Comparison of ENCODE assay signal across 8 mouse cellular contexts in the genomic region with DNA sequence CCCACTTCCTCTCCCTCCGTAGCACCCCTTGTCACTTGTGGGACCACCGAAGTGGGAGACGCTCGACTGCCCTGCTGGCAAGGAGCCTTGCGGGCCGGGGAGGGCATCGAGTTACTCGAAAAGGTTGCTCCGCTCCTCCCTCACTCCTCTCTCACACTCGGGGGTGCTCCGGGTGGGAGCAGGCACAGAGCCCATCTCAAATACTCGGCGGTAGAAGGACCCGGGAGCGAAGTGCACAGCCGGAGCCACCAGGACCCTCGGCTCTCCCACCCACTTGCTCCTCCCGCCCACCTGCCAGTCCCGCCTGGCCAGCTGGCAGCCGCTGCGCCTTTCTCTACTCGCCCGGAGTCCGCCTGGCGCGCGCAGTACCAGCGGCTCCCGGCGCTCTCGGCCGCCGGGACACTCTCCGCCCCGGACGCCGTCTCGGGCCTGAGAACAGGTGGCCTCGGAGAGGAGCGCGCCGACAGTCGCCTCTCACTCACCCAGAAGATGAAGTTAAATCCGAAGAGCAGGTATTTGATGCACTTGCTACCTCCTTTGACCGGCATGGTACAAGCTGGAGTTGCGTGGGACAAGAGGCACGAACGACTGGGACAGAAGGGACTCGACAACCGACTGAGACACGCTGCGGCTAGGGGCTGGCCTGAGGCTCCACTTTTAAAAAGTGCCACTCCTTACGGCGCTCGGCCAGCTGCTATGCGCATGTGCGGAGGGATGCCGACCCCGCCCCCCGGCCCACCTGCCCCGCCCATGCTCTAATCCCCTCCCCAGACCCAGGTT. TPM values are rescaled to one million over a fixed set of nuclear protein-coding genes. Genes with fewer than 3 reads are reported as not detected.
DNase-seq lines count a peak whose midpoint lies in the region; ATAC-seq and TF ChIP-seq lines count a peak whose summit lies in the region.

A gene (minus strand): TSS at position 700 of the 780 bp plus-strand sequence.

- H3K79me2 ChIP-seq in CH12.LX (replicated peaks; ENCODE audit: control insufficient read depth, extremely low read depth, insufficient read depth, poor library complexity, severe bottlenecking), result no peaks in the 10 kb centered on the region

- peak within 1 kb of the TSS; percentile 55 for H3K4me2 ChIP-seq in CH12.LX (ENCODE audit: insufficient read depth, low read depth, poor library complexity, severe bottlenecking)
- peak within 1 kb of the TSS; percentile 85 for H3K4me2 ChIP-seq in forebrain, embryonic 13.5 days
- H3K4me2 ChIP-seq in neural tube, embryonic 14.5 days (ENCODE audit: low read depth, low read length), result peak within 1 kb of the TSS; percentile 84

- H3K4me1 ChIP-seq in CH12.LX (ENCODE audit: control insufficient read depth in 1 of 2, insufficient read depth in 2 of 2), result peaks cover 9 to 49% of the 10 kb centered on the region in 2 experiments
- H3K4me1 ChIP-seq in forebrain, embryonic 13.5 days, result peaks cover 13% of the 10 kb centered on the region; the same call in 1 of the 2 replicates
- peaks cover 6% of the 10 kb centered on the region for H3K4me1 ChIP-seq in lung, adult 2 months (ENCODE audit: control insufficient read depth, insufficient read depth, low read length)
- H3K4me1 ChIP-seq in neural tube, embryonic 14.5 days (ENCODE audit: control insufficient read depth, insufficient read depth, low read length), result peaks cover 3% of the 10 kb centered on the region; the same call in 1 of the 2 replicates

- H3K4me3 ChIP-seq in CH12.LX (replicated peaks in 1 of 3; ENCODE audit: low read depth in 2 of 3, low read length in 2 of 3, poor library complexity in 1 of 3), result peak within 1 kb of the TSS; percentile 61 to 74 (median 70)
- peak within 1 kb of the TSS; percentile 65 for H3K4me3 ChIP-seq in forebrain, embryonic 13.5 days
- H3K4me3 ChIP-seq in lung, adult 2 months (replicated peaks; ENCODE audit: extremely low read depth, low read depth, low read length), result peak within 1 kb of the TSS; percentile 80
- peak within 1 kb of the TSS; percentile 45 for H3K4me3 ChIP-seq in neural tube, embryonic 14.5 days (ENCODE audit: low read depth, low read length)

- H3K27ac ChIP-seq in CH12.LX (ENCODE audit: insufficient read depth, low read depth), result no peak within 1 kb of the TSS
- peak within 1 kb of the TSS; percentile 78 for H3K27ac ChIP-seq in forebrain, embryonic 13.5 days
- H3K27ac ChIP-seq in neural tube, embryonic 14.5 days (ENCODE audit: low read depth, low read length), result 0 out of 2 replicates have a peak within 1 kb of the TSS, but pooled peaks have one; percentile 13

- peak; percentile 84 for TF ChIP-seq POLR2A in CH12.LX (IDR thresholded peaks at IDR 0.05; ENCODE audit: low read depth, low read length)
- TF ChIP-seq POLR2A in lung, adult 2 months (IDR thresholded peaks at IDR 0.05; ENCODE audit: borderline replicate concordance, extremely low read depth, low read depth, low read length), result peak; percentile 96; the same call in 1 of the 2 replicates

- peak; percentile 47 for DNase-seq in CH12.LX (ENCODE audit: extremely low read depth)
- peak; percentile 91 for DNase-seq in adrenal gland, postnatal 10 days
- DNase-seq in heart, postnatal 14 days, result peak; percentile 79 to 83
- peak; percentile 87 to 91 for DNase-seq in kidney, postnatal 4 days
- DNase-seq in lung, adult 2 months, result peak; percentile 88
- peak; percentile 57 for DNase-seq in thymus, postnatal 25 days

- TF ChIP-seq RAD21 in CH12.LX (IDR thresholded peaks at IDR 0.05; ENCODE audit: low read depth, low read length), result no peak

- in situ Hi-C loops in CH12.LX (cut with MboI; ENCODE audit: low pct_ligation_motif_present, low pct_unique_long_range_greater_than_20kb, low sequenced_read_pairs), result no loop called here

- dilution Hi-C loops in CH12.LX (cut with MboI; ENCODE audit: extremely low pct_ligation_motif_present, extremely low pct_unique_long_range_greater_than_20kb, low sequenced_read_pairs), result no loop called here

- ATAC-seq in forebrain, embryonic 13.5 days, result peak; percentile 86
- ATAC-seq in neural tube, embryonic 14.5 days (ENCODE audit: low read depth), result peak; percentile 74

- no peaks in the 10 kb centered on the region for H3K9me3 ChIP-seq in CH12.LX (replicated peaks; ENCODE audit: low read length)
- H3K9me3 ChIP-seq in forebrain, embryonic 13.5 days (replicated peaks), result no peaks in the 10 kb centered on the region
- no peaks in the 10 kb centered on the region for H3K9me3 ChIP-seq in neural tube, embryonic 14.5 days (ENCODE audit: control insufficient read depth, low read length)

- TF ChIP-seq EP300 in CH12.LX (IDR thresholded peaks at IDR 0.05; ENCODE audit: low read length), result no peak

- intact Hi-C loops in heart, postnatal 14 days (cut with DNase I), result no loop called here

- TF ChIP-seq CTCF in CH12.LX (conservative IDR thresholded peaks at IDR 0.05 in 1 of 2, IDR thresholded peaks at IDR 0.05 in 1 of 2; ENCODE audit: low read depth in 2 of 2, low read length in 2 of 2), result no peak
- TF ChIP-seq CTCF in lung, adult 2 months (IDR thresholded peaks at IDR 0.05; ENCODE audit: insufficient read depth, low read length), result no peak

- H3K27me3 ChIP-seq in CH12.LX (replicated peaks), result peaks cover 38% of the 10 kb centered on the region
- H3K27me3 ChIP-seq in forebrain, embryonic 13.5 days, result peaks cover 12% of the 10 kb centered on the region; the same call in 1 of the 2 replicates
- H3K27me3 ChIP-seq in neural tube, embryonic 14.5 days (ENCODE audit: control insufficient read depth, insufficient read depth, low read length), result peaks cover 11% of the 10 kb centered on the region

- H3K9ac ChIP-seq in CH12.LX (ENCODE audit: insufficient read depth, low read depth), result peak within 1 kb of the TSS; percentile 60
- peak within 1 kb of the TSS; percentile 76 for H3K9ac ChIP-seq in forebrain, embryonic 13.5 days
- peak within 1 kb of the TSS; percentile 47 for H3K9ac ChIP-seq in neural tube, embryonic 14.5 days (replicated peaks; ENCODE audit: low read depth, low read length)

- under 1% methylated on average over 56 of the region's 61 CpGs for WGBS in forebrain, embryonic 13.5 days
- WGBS in lung, adult 2 months, result under 1% methylated on average over 61 of the region's 61 CpGs
- under 1% methylated on average over 60 of the region's 61 CpGs for WGBS in neural tube, embryonic 14.5 days

- H3K36me3 ChIP-seq in CH12.LX (replicated peaks in 1 of 2; ENCODE audit: control insufficient read depth in 1 of 2, insufficient read depth in 1 of 2, low read length in 1 of 2), result peaks cover 0 to 12% of the 10 kb centered on the region in 2 experiments
- H3K36me3 ChIP-seq in forebrain, embryonic 13.5 days (ENCODE audit: poor library complexity, severe bottlenecking), result no peaks in the 10 kb centered on the region
- H3K36me3 ChIP-seq in neural tube, embryonic 14.5 days (ENCODE audit: control insufficient read depth, insufficient read depth, low read length), result no peaks in the 10 kb centered on the region

TF ChIP-seq in CH12.LX, 34 proteins besides CTCF, POLR2A, EP300 and RAD21 (continues in another document):
- TF ChIP-seq USF1 (IDR thresholded peaks at IDR 0.05; ENCODE audit: low read depth, low read length) (no peak), ZMIZ1 (IDR thresholded peaks at IDR 0.05; ENCODE audit: low read depth, low read length) (no peak), MYC (IDR thresholded peaks at IDR 0.05; ENCODE audit: low read depth, low read length) (no peak), GABPA (IDR thresholded peaks at IDR 0.05; ENCODE audit: insufficient replicate concordance, low read depth, low read length) (no peak), BHLHE40 (IDR thresholded peaks at IDR 0.05; ENCODE audit: low read depth, low read length) (no peak), PAX5 (IDR thresholded peaks at IDR 0.05; ENCODE audit: low read length) (no peak), E2F4 (IDR thresholded peaks at IDR 0.05; ENCODE audit: insufficient replicate concordance, low read depth, low read length) (no peak), SMC3 (IDR thresholded peaks at IDR 0.05; ENCODE audit: low read depth, low read length) (no peak), MAX (IDR thresholded peaks at IDR 0.05; ENCODE audit: low read length) (no peak), ELF1 (IDR thresholded peaks at IDR 0.05; ENCODE audit: low read depth, low read length) (no peak), TBP (conservative IDR thresholded peaks at IDR 0.05; ENCODE audit: low read depth, low read length) (peak; percentile 63; the same call in 1 of the 2 replicates), KAT2A (IDR thresholded peaks at IDR 0.05; ENCODE audit: insufficient replicate concordance, low read length) (no peak), NELFE (IDR thresholded peaks at IDR 0.05; ENCODE audit: low read depth, low read length) (peak; percentile 62), ZC3H11A (IDR thresholded peaks at IDR 0.05; ENCODE audit: low read depth, low read length) (no peak), TCF12 (IDR thresholded peaks at IDR 0.05; ENCODE audit: low read depth, low read length) (peak; percentile 32), MAZ (IDR thresholded peaks at IDR 0.05; ENCODE audit: low read depth, low read length) (0 out of 2 replicates have a peak, but pooled peaks have one; percentile 16), CHD1 (IDR thresholded peaks at IDR 0.05; ENCODE audit: low read depth, low read length) (0 out of 2 replicates have a peak, but pooled peaks have one; percentile 55), USF2 (conservative IDR thresholded peaks at IDR 0.05; ENCODE audit: low read depth, low read length) (no peak), JUND (conservative IDR thresholded peaks at IDR 0.05; ENCODE audit: low read depth, low read length) (no peak), IRF4 (IDR thresholded peaks at IDR 0.05; ENCODE audit: low read depth, low read length) (no peak), SIN3A (IDR thresholded peaks at IDR 0.05; ENCODE audit: low read length) (peak; percentile 60), RCOR1 (conservative IDR thresholded peaks at IDR 0.05; ENCODE audit: low read depth, low read length) (no peak), ZNF384 (IDR thresholded peaks at IDR 0.05; ENCODE audit: low read depth, low read length) (no peak), JUN (IDR thresholded peaks at IDR 0.05; ENCODE audit: insufficient read depth, low read depth, low read length) (no peak), ETS1 (conservative IDR thresholded peaks at IDR 0.05; ENCODE audit: low read depth, low read length) (no peak), HCFC1 (IDR thresholded peaks at IDR 0.05; ENCODE audit: low read depth, low read length) (no peak), MAFK (IDR thresholded peaks at IDR 0.05; ENCODE audit: insufficient replicate concordance, low read length) (no peak)

RNA-seq across cellular contexts. Expression of the gene that starts here (rescaled TPM):
- total RNA-seq in CH12.LX (2012; rRNA removed) (20.9 and 21.6 TPM in 2 replicates), CH12.LX (2014; rRNA removed) (12.1 and 12.3 TPM in 2 replicates)
- polyA plus RNA-seq in CH12.LX (2012; ENCODE audit: insufficient read length, low read depth), result 24.4 and 27.5 TPM in 2 replicates
- 100 to 1,000 TPM; 120 TPM for total RNA-seq in adrenal gland, postnatal 10 days (2021)
- 48.3 and 52.3 TPM in 2 replicates for polyA plus RNA-seq in forebrain, embryonic 13.5 days (2015; fragmentation: Nextera tagmentation; extraction: Ambion mirVana)
- total RNA-seq in heart, postnatal 14 days (2021), result 10 to 100 TPM; 63.4 to 69.8 TPM
- 405 and 537 TPM in 2 replicates for polyA plus RNA-seq in lung, adult 2 months (2012; rRNA removed)
- 88.4 and 102 TPM in 2 replicates for polyA plus RNA-seq in neural tube, embryonic 14.5 days (2014; fragmentation: Nextera tagmentation; extraction: Ambion mirVana)
